Mouse (Mus musculus) embryonic facial prominence, embryonic 11.5 days (tissue): Measurements from ENCODE around the gene Engase. TPM values are rescaled to one million over a fixed set of nuclear protein-coding genes. Genes with fewer than 3 reads are reported as not detected.

ENCODE experiments used
- ATAC-seq: fragments of 200-750 bp; cut with Nextera tagmentation; replicated peaks from 2 replicates; pipeline ENCODE4 v1.8.0; 2017; ENCODE audit warnings: low read depth; ENCODE audit not compliant: insufficient number of reproducible peaks, low FRiP score, low TSS enrichment
- DNase-seq: peaks from one replicate; pipeline ENCODE4 v3.0.0-alpha.2; 2015; ENCODE audit warnings: low spot score
- H3K27ac ChIP-seq: fragments of 300-500 bp; sonication (generic); replicated peaks from 2 replicates; pipeline ENCODE4 v1.5.1; 2014; ENCODE audit warnings: mild to moderate bottlenecking, low read depth, low read length, control low read depth
- H3K27me3 ChIP-seq: fragments of 300-500 bp; sonication (generic); 2 replicates; pipeline ENCODE4 v1.6.1; 2014; ENCODE audit warnings: mild to moderate bottlenecking, low read length, moderate library complexity, mixed read lengths; ENCODE audit not compliant: control insufficient read depth, insufficient read depth
- H3K36me3 ChIP-seq: fragments of 300-500 bp; sonication (generic); replicated peaks from 2 replicates; pipeline ENCODE4 v1.6.1; 2014; ENCODE audit warnings: low read depth, mild to moderate bottlenecking, low read length, moderate library complexity, mixed read lengths; ENCODE audit not compliant: control insufficient read depth, insufficient read depth
- H3K4me1 ChIP-seq: fragments of 300-500 bp; sonication (generic); 2 replicates; pipeline ENCODE4 v1.6.1; 2014; ENCODE audit warnings: low read length, mixed read lengths; ENCODE audit not compliant: control insufficient read depth, insufficient read depth
- H3K4me2 ChIP-seq: fragments of 300-500 bp; sonication (generic); 2 replicates; pipeline ENCODE4 v1.6.1; 2014; ENCODE audit warnings: low read depth, mild to moderate bottlenecking, control low read depth, low read length, moderate library complexity
- H3K4me3 ChIP-seq: fragments of 300-500 bp; sonication (generic); 2 replicates; pipeline ENCODE4 v1.5.1; 2014; ENCODE audit warnings: low read depth, low read length, control low read depth
- H3K9ac ChIP-seq: fragments of 300-500 bp; sonication (generic); replicated peaks from 2 replicates; pipeline ENCODE4 v1.6.1; 2014; ENCODE audit warnings: mild to moderate bottlenecking, control low read depth, low read length
- H3K9me3 ChIP-seq: fragments of 300-500 bp; sonication (generic); replicated peaks from 2 replicates; pipeline ENCODE4 v1.6.1; 2016; ENCODE audit warnings: mild to moderate bottlenecking, low read length, inconsistent platforms, mixed read lengths; ENCODE audit not compliant: control insufficient read depth
- WGBS: fragments of 180-500 bp; shearing (Covaris S2); extraction: QIAGEN DNeasy Blood & Tissue Kit; methylation state at CpG from one replicate; pipeline ENCODE4 v1.1.7; 2014; 5-methylcytosine and 5-hydroxymethylcytosine counted together
- polyA plus RNA-seq: library from polyadenylated mRNA; unstranded; fragments of >200 nt; fragmentation: Nextera tagmentation; extraction: Ambion mirVana; gene quantifications from 2 replicates; pipeline ENCODE4 v1.2.1, GENCODE M21; 2014

The Engase gene
- polyA plus RNA-seq, 1 experiment from 2014 or later: 5.9 TPM

DNA sequence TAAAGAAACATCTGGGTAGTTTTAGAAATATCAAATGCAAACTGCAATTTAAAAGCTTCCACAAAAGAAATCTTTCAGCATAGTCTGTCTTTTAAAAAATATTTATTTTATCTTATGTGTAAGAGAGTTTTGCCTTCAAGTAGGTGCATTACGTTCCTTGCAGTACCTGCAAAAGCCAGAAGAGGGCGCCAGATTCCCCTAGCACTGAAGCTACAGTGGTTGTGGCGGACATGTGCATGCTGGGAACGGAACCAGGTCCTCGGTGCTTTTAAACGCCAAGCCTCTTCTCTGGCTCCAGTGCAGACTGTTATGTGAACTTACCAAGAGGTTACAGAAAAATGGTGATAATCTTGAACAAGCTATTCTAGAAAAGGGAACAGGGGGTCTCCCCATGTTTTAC is 16.3 kb upstream of the Engase start:
- Histone ChIP-seq H3K27ac (no peak overlapping the region), H3K9ac (no peak overlapping the region), H3K9me3 (no peaks in the 10 kb centered on the region), H3K27me3 (no peaks in the 10 kb centered on the region), H3K4me1 (no peaks in the 10 kb centered on the region), H3K4me2 (no peak overlapping the region), H3K36me3 (no peaks in the 10 kb centered on the region), H3K4me3 (no peak overlapping the region)
- no peak for ATAC-seq
- WGBS: 54% methylated on average over 6 of the region's 6 CpGs
- DNase-seq: no peak

DNA sequence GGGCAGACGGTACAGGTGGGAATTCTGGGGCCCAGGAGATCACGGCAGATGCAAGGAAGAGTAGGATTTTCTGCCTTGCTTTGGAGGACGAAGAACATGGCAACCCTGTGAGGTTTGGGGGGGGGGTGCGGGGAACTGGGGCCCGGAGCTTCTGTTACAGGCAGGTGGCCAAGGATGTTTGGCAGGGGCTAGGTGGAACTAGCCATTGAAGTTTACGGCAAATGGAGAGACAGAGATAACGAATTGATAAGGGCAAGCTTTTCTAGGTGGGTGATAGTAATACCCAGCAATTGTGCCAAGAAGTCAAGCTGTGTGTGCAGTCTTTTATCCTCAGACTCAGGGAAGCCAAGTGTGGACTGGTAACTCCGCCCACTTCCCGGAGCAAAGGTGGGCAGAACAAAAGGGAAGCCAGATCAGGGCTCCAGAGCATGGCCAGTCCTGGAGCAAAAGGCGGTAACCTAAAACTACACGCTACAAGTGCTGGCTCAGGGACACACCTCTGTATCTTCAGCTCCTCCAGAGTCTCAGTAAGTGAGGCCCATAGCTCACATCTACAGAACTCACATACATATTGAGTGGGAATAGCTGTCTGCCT is 9.1 kb upstream of the Engase start:
- no peak overlapping the region for H3K4me2 ChIP-seq
- DNase-seq (no peak), ATAC-seq (no peak)
- 62% methylated on average over 11 of the region's 11 CpGs for WGBS
- H3K9me3 ChIP-seq: no peaks in the 10 kb centered on the region
- H3K27ac ChIP-seq: no peak overlapping the region
- H3K4me3 ChIP-seq: no peak overlapping the region
- no peaks in the 10 kb centered on the region for H3K27me3 ChIP-seq
- H3K4me1 ChIP-seq: no peaks in the 10 kb centered on the region
- H3K9ac ChIP-seq: no peak overlapping the region
- H3K36me3 ChIP-seq: no peaks in the 10 kb centered on the region

DNA sequence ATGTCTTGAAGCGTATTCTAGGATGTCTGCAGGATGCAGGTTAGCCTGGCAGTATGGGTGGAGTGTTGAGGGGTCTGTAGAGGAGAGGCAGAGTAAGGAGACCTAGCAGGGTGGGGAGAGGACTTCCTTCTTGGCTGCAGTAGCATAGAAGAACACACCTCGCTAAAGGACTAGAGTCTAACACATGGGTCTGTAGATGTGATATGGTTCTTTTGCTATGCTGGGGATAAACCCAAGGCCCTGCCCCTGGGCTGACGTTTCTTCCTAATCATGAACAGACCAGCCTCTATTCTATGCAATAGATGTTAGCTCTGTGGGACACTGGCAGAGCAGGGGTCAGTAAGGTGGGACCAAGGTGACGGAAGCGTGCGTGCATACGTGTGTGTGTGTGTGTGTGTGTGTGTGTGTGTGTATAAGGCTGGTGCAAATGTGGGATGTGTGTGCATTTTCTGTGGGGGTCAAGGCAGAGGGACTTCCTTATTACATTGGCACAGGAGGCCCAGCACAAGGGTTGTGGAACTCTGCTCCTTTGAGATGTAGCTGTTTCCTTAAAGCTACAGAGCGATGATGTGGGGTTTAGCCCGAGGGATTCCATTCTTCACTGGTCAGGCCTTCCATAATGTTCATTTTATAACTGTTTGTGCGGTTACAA is 7.0 kb upstream of the Engase start:
- DNase-seq (no peak), ATAC-seq (no peak)
- H3K9me3 ChIP-seq: no peaks in the 10 kb centered on the region
- no peak overlapping the region for H3K9ac ChIP-seq
- no peak overlapping the region for H3K4me2 ChIP-seq
- no peak overlapping the region for H3K4me3 ChIP-seq
- no peak overlapping the region for H3K27ac ChIP-seq
- H3K4me1 ChIP-seq: no peaks in the 10 kb centered on the region
- H3K27me3 ChIP-seq: no peaks in the 10 kb centered on the region
- H3K36me3 ChIP-seq: no peaks in the 10 kb centered on the region
- 78% methylated on average over 10 of the region's 10 CpGs for WGBS

DNA sequence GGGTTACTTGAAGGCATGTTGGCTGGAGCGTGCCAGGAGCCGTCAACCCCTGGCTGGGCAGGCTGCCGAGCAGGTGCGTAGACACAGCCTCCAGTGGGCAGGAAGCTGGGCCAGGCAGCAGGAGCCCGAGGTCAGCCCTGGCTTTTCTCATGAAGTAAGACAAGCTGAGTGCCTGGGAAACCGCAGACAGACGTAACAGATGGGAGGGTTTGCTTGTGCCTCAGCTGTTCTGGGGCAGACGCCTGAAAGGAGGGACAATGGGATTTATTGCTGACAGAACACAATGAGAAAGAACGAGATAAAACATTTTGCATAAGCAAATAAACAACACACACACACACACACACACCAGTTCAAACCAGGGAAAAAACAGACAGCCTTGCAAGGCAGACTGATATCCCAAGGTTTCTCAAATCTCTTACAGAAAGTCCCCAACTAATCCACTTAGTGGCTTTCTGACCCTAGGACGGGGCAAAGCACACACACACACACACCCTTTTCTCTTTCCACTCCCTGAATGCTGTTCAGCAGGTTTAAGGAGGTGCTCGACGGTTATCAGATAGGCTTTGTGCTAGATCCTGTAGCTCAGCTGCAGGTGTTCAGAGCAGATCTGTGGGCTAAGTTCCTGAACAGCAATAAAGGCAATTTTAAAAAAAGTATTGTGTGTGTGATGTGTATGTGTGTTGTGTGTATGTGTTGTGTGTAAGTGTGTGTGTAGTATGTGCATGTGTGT is 6.2 kb upstream of the Engase start:
- Histone ChIP-seq H3K27me3 (no peaks in the 10 kb centered on the region), H3K36me3 (no peaks in the 10 kb centered on the region), H3K9ac (no peak overlapping the region), H3K9me3 (no peaks in the 10 kb centered on the region), H3K4me1 (no peaks in the 10 kb centered on the region), H3K4me3 (no peak overlapping the region), H3K4me2 (no peak overlapping the region), H3K27ac (no peak overlapping the region)
- no peak for ATAC-seq
- no peak for DNase-seq
- WGBS: 50% methylated on average over 12 of the region's 12 CpGs

DNA sequence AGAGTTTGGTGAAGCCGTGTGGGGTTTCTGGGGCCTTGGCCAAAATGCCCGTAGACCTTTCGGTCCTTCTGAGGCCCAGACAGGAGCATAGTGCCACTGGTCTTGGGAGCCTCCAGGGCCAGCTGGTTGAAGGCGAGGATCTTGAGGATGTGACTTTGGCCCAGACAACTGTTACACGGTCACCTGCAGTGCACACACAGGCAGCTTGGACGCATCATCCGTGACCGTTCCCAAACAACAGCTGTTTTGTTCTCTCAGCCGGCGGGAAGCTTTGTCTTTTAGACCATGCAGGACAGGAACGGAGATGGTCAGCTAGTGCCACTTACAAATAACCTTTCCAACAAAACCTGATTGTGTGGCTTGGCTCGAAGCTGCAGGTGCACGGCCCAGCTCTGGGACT is 5.0 kb upstream of the Engase start:
- no peak overlapping the region for H3K4me3 ChIP-seq
- WGBS: 64% methylated on average over 13 of the region's 13 CpGs
- DNase-seq: no peak
- no peaks in the 10 kb centered on the region for H3K9me3 ChIP-seq
- no peak overlapping the region for H3K9ac ChIP-seq
- no peaks in the 10 kb centered on the region for H3K4me1 ChIP-seq
- no peak overlapping the region for H3K4me2 ChIP-seq
- H3K36me3 ChIP-seq: no peaks in the 10 kb centered on the region
- H3K27me3 ChIP-seq: no peaks in the 10 kb centered on the region
- no peak for ATAC-seq
- H3K27ac ChIP-seq: no peak overlapping the region

DNA sequence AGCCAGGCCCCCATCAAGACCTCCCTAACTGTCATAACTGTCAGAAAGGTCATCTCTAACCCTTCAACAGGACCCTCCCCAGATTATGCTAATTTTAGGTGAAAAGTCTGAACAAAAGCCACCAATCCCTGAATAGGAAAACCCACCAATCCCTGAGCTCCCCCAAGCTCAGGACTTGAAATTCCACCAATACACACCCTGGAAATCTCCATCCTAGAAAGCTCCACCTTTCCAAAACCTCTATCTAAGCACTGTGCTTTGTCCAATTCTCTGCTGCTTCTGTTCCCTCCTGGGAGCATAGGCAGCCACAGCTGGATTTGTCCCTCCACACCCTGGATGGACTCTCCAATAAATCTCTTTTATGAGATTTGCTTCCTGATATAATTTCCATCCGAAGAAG is 3.5 kb upstream of the Engase start:
- ATAC-seq (no peak), DNase-seq (no peak)
- no peaks in the 10 kb centered on the region for H3K4me1 ChIP-seq
- H3K36me3 ChIP-seq: no peaks in the 10 kb centered on the region
- no peak overlapping the region for H3K27ac ChIP-seq
- WGBS: 95% methylated on average over 1 of the region's 1 CpGs
- H3K27me3 ChIP-seq: no peaks in the 10 kb centered on the region
- no peak overlapping the region for H3K4me2 ChIP-seq
- H3K9ac ChIP-seq: no peak overlapping the region
- H3K4me3 ChIP-seq: no peak overlapping the region
- no peaks in the 10 kb centered on the region for H3K9me3 ChIP-seq

DNA sequence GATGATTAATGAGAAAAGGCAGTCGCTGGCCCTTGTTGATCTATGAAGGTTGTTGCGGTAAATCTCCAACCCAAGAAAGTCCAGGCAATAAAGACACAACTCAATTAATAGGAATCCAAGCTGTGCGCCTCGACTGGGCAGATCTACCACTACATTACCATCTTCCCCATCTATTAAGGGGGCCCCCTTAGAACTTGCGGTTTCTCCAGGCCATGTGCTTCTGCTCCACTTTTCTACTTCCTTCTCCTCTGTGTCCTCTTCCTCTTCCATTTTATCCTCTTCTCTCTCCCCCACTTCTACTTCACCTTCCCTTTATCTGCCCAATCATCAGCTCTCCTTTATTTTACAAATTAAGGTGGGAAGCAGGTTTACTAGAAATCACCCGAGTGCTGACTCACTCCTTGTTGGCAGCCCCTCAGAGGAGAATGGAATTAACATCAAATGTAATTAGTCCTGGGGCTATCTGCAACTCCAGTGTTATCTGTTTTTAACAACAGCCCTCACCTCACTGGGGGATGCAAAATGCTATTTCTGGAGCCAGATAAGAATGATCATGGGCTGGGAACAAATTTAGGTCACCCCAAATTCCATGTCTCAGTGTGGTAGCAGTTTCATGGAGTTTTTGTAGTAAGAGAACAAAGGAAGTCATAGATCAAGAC is 2.7 kb upstream of the Engase start:
- no peaks in the 10 kb centered on the region for H3K4me1 ChIP-seq
- H3K4me2 ChIP-seq: no peak overlapping the region
- no peak overlapping the region for H3K27ac ChIP-seq
- no peak overlapping the region for H3K9ac ChIP-seq
- H3K36me3 ChIP-seq: no peaks in the 10 kb centered on the region
- no peak for DNase-seq
- no peaks in the 10 kb centered on the region for H3K27me3 ChIP-seq
- ATAC-seq: no peak
- WGBS: 75% methylated on average over 6 of the region's 6 CpGs
- no peak overlapping the region for H3K4me3 ChIP-seq
- H3K9me3 ChIP-seq: no peaks in the 10 kb centered on the region
